Mouse (Mus musculus) heart, embryonic 15.5 days (tissue): ENCODE measurements around the gene Treml2. TPM values are rescaled to one million over a fixed set of nuclear protein-coding genes. Genes with fewer than 3 reads are reported as not detected.
A peak's percentile ranks its signal among the peaks of the same experiment; 100 is the strongest.

Source experiments
- ATAC-seq: fragments of 200-750 bp; cut with Nextera tagmentation; replicated peaks from 2 replicates; pipeline ENCODE4 v1.8.0; 2017; ENCODE audit warnings: low read depth, moderate TSS enrichment; ENCODE audit not compliant: insufficient number of reproducible peaks, insufficient read depth, low FRiP score
- H3K27ac ChIP-seq: fragments of 300-500 bp; sonication (generic); 2 replicates; pipeline ENCODE4 v1.5.1; 2015; ENCODE audit warnings: mild to moderate bottlenecking, inconsistent platforms
- H3K27me3 ChIP-seq: fragments of 300-500 bp; sonication (generic); 2 replicates; pipeline ENCODE4 v1.6.1; 2015; ENCODE audit warnings: inconsistent platforms
- H3K36me3 ChIP-seq: fragments of 300-500 bp; sonication (generic); 2 replicates; pipeline ENCODE4 v1.6.1; 2015; ENCODE audit warnings: mild to moderate bottlenecking, inconsistent platforms
- H3K4me1 ChIP-seq: fragments of 300-500 bp; sonication (generic); replicated peaks from 2 replicates; pipeline ENCODE4 v1.6.1; 2015; ENCODE audit warnings: inconsistent platforms
- H3K4me2 ChIP-seq: fragments of 300-500 bp; sonication (generic); 2 replicates; pipeline ENCODE4 v1.6.1; 2015; ENCODE audit warnings: inconsistent platforms, mild to moderate bottlenecking, moderate library complexity
- H3K4me3 ChIP-seq: fragments of 300-500 bp; sonication (generic); 2 replicates; pipeline ENCODE4 v1.5.1; 2015; ENCODE audit warnings: mild to moderate bottlenecking, inconsistent platforms
- H3K9ac ChIP-seq: fragments of 300-500 bp; sonication (generic); 2 replicates; pipeline ENCODE4 v1.6.1; 2015; ENCODE audit warnings: mild to moderate bottlenecking, inconsistent platforms
- H3K9me3 ChIP-seq: fragments of 300-500 bp; sonication (generic); replicated peaks from 2 replicates; pipeline ENCODE4 v1.6.1; 2016; ENCODE audit warnings: inconsistent platforms
- WGBS: fragments of 180-500 bp; shearing (Covaris S2); methylation state at CpG from one replicate; pipeline ENCODE4 v1.1.7; 2015; ENCODE audit warnings: mixed read lengths; 5-methylcytosine and 5-hydroxymethylcytosine counted together
- polyA plus RNA-seq: library from polyadenylated mRNA; unstranded; fragments of >200 nt; fragmentation: Nextera tagmentation; extraction: Ambion mirVana; gene quantifications from 2 replicates; pipeline ENCODE4 v1.2.1, GENCODE M21; 2015

Treml2 gene
- polyA plus RNA-seq = 0.23 and 1.2 TPM in 2 replicates

DNA sequence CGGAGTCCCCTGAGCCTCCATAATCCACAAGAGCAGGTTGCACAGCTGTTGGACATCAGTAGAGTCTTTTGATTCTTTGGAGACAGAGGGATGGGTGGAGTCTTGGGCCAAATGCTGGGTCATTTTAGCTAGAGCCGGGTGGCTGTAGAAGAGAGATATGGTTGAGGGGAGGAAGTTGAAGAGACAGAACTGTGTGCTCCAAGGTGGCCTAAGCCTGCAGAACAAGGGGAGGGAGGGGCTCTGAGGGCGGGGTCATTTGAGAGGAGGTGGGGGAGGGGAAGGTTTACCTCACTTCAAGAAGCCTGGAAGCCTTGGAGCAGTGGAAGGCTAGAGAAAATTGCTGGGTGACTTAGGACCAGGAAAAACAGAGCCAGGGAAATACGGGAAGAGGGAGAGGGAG, at the start of gene Treml2:
TSS of gene Treml2 (plus strand) at position 296 of the 400 bp plus-strand sequence.
- peak within 1 kb of the TSS; percentile 2; the same call in 1 of the 2 replicates for H3K4me2 ChIP-seq
- H3K27me3 ChIP-seq = no peaks in the 10 kb centered on the region
- H3K4me3 ChIP-seq = peak within 1 kb of the TSS; percentile 10; the same call in 1 of the 2 replicates
- H3K9me3 ChIP-seq = no peaks in the 10 kb centered on the region
- WGBS = 22% methylated on average over 3 of the region's 4 CpGs
- H3K4me1 ChIP-seq = no peaks in the 10 kb centered on the region
- H3K27ac ChIP-seq = no peak within 1 kb of the TSS
- no peaks in the 10 kb centered on the region for H3K36me3 ChIP-seq
- no peak for ATAC-seq
- no peak within 1 kb of the TSS for H3K9ac ChIP-seq

DNA sequence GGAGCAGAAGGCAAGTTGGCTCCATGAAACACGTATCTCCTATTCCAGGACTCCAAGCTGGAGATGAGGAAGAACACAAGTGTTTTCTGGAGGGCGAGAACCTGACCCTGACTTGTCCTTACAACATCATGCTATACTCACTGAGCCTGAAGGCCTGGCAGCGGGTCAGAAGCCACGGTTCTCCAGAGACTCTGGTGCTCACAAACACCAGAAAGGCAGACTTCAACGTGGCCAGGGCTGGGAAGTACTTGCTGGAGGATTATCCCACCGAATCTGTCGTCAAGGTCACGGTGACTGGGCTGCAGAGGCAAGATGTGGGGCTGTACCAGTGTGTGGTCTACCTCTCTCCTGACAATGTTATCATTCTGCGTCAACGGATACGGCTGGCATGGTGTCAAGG, 49.8 kb upstream of the Treml2 start:
- H3K9me3 ChIP-seq = no peaks in the 10 kb centered on the region
- H3K9ac ChIP-seq = no peak overlapping the region
- no peak overlapping the region for H3K4me2 ChIP-seq
- no peak for ATAC-seq
- H3K4me1 ChIP-seq = no peaks in the 10 kb centered on the region
- WGBS = 69% methylated on average over 11 of the region's 11 CpGs
- H3K27me3 ChIP-seq = no peaks in the 10 kb centered on the region
- no peak overlapping the region for H3K4me3 ChIP-seq
- no peaks in the 10 kb centered on the region for H3K36me3 ChIP-seq
- H3K27ac ChIP-seq = no peak overlapping the region

GRCm38 (mm10) chr17:48250631-48251030, 48.7 kb upstream of the Treml2 start:
- Histone ChIP-seq H3K4me3 (no peak overlapping the region), H3K4me1 (no peaks in the 10 kb centered on the region), H3K4me2 (no peak overlapping the region), H3K36me3 (no peaks in the 10 kb centered on the region), H3K27ac (no peak overlapping the region), H3K27me3 (no peaks in the 10 kb centered on the region), H3K9ac (no peak overlapping the region), H3K9me3 (no peaks in the 10 kb centered on the region)
- 83% methylated on average over 7 of the region's 7 CpGs for WGBS
- no peak for ATAC-seq

GRCm38 (mm10) chr17:48256575-48256974, 42.7 kb upstream of the Treml2 start:
- no peak overlapping the region for H3K27ac ChIP-seq
- no peaks in the 10 kb centered on the region for H3K36me3 ChIP-seq
- H3K9me3 ChIP-seq = peaks cover 10% of the 10 kb centered on the region; the same call in 1 of the 2 replicates
- H3K4me3 ChIP-seq = no peak overlapping the region
- no peak overlapping the region for H3K4me2 ChIP-seq
- H3K9ac ChIP-seq = no peak overlapping the region
- H3K27me3 ChIP-seq = no peaks in the 10 kb centered on the region
- ATAC-seq = no peak
- H3K4me1 ChIP-seq = no peaks in the 10 kb centered on the region

GRCm38 (mm10) chr17:48261868-48262267, 37.4 kb upstream of the Treml2 start:
- H3K4me2 ChIP-seq = no peak overlapping the region
- H3K9me3 ChIP-seq = peaks cover 10% of the 10 kb centered on the region; the same call in 1 of the 2 replicates
- H3K27ac ChIP-seq = no peak overlapping the region
- no peaks in the 10 kb centered on the region for H3K36me3 ChIP-seq
- no peak for ATAC-seq
- H3K9ac ChIP-seq = no peak overlapping the region
- WGBS = 59% methylated on average over 2 of the region's 2 CpGs
- no peaks in the 10 kb centered on the region for H3K4me1 ChIP-seq
- H3K27me3 ChIP-seq = no peaks in the 10 kb centered on the region
- H3K4me3 ChIP-seq = no peak overlapping the region

DNA sequence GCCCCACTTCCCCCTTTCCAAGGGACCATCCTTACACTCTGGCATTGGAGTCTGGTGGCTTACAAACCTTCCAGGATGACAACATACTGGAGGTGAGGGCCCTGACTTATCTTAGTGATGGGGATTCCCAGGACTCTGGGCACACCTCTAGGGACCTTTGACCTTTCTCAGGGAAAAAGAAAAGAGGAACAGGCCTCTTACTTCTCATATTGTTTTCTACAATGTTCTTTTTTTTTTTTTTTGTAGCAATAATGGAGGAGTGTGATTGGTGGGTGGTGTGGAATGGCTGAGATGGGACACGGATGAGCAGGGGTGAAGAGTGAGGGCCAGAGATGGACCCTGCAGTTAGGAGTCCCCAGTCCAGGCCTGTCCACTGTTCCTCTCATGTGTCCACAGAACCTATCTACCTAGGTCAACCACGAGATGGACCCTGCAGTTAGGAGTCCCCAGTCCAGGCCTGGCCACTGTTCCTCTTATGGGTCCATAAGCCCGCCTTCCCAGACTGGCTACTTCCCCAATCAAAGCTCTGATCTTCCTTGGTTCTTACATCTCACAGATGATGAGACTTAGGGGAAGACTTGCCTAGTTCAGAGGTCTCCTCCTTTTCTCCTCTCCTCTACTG, 35.4 kb upstream of the Treml2 start, which contains the start of gene Treml4:
TSS of gene Treml4 (plus strand) at position 555 of the 622 bp plus-strand sequence.
- Histone ChIP-seq H3K9ac (no peak within 1 kb of the TSS), H3K27ac (no peak within 1 kb of the TSS), H3K4me3 (no peak within 1 kb of the TSS), H3K9me3 (peaks cover 10% of the 10 kb centered on the region; the same call in 1 of the 2 replicates), H3K4me2 (no peak within 1 kb of the TSS), H3K27me3 (no peaks in the 10 kb centered on the region), H3K36me3 (no peaks in the 10 kb centered on the region), H3K4me1 (no peaks in the 10 kb centered on the region)
- ATAC-seq = no peak
- WGBS = 84% methylated on average over 3 of the region's 3 CpGs

GRCm38 (mm10) chr17:48264662-48265061, 34.6 kb upstream of the Treml2 start:
- H3K4me2 ChIP-seq = no peak overlapping the region
- no peak overlapping the region for H3K9ac ChIP-seq
- ATAC-seq = no peak; the same call in 1 of the 2 replicates
- 81% methylated on average over 7 of the region's 7 CpGs for WGBS
- no peaks in the 10 kb centered on the region for H3K36me3 ChIP-seq
- H3K27ac ChIP-seq = no peak overlapping the region
- no peaks in the 10 kb centered on the region for H3K4me1 ChIP-seq
- H3K27me3 ChIP-seq = no peaks in the 10 kb centered on the region
- peaks cover 2% of the 10 kb centered on the region; the same call in 1 of the 2 replicates for H3K9me3 ChIP-seq
- no peak overlapping the region for H3K4me3 ChIP-seq

GRCm38 (mm10) chr17:48266138-48266537, 33.2 kb upstream of the Treml2 start:
- ATAC-seq = no peak
- WGBS = 53% methylated on average over 2 of the region's 2 CpGs
- no peak overlapping the region for H3K9ac ChIP-seq
- H3K4me2 ChIP-seq = no peak overlapping the region
- H3K9me3 ChIP-seq = no peaks in the 10 kb centered on the region
- H3K27ac ChIP-seq = no peak overlapping the region
- no peaks in the 10 kb centered on the region for H3K4me1 ChIP-seq
- no peaks in the 10 kb centered on the region for H3K27me3 ChIP-seq
- H3K4me3 ChIP-seq = no peak overlapping the region
- H3K36me3 ChIP-seq = no peaks in the 10 kb centered on the region

DNA sequence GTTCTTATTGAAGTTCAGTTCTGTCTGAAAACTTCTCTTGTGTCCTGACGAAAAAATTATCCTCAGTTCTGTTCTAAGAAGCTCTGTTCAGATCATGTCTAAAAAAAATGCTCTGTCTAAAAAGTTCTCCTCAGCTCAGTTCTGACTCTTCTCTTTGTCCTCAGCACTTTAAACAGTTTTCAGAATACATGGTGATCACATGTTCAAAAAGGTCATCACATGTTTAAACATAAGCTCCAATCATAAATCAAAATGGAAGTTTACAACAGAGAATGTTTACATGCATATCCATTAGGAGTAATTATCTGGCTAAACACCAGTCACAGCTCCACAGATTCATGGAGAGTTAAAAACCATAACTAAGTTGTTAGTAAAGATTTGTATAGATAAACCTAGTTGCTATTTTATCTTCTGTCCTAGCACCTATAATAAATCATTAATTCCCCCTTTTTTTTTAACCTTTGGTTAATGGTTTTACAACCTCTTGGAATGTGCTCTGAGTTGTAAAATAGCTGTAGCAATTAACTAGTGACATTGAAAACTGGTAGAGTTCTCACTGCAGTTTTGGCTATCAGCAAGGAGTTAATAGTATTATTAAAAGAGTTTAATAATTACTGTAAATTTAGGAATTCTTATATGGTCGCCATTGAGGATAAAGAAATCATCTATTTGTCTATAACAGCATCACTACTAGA, 32.5 kb upstream of the Treml2 start:
- 35% methylated on average over 2 of the region's 2 CpGs for WGBS
- H3K9ac ChIP-seq = no peak overlapping the region
- H3K4me1 ChIP-seq = no peaks in the 10 kb centered on the region
- H3K4me2 ChIP-seq = no peak overlapping the region
- no peak overlapping the region for H3K4me3 ChIP-seq
- no peak for ATAC-seq
- no peaks in the 10 kb centered on the region for H3K36me3 ChIP-seq
- H3K27ac ChIP-seq = no peak overlapping the region
- H3K9me3 ChIP-seq = no peaks in the 10 kb centered on the region
- H3K27me3 ChIP-seq = no peaks in the 10 kb centered on the region

GRCm38 (mm10) chr17:48267591-48267990, 31.7 kb upstream of the Treml2 start:
- Histone ChIP-seq H3K4me3 (no peak overlapping the region), H3K36me3 (no peaks in the 10 kb centered on the region), H3K27ac (no peak overlapping the region), H3K9ac (no peak overlapping the region), H3K27me3 (no peaks in the 10 kb centered on the region), H3K4me1 (no peaks in the 10 kb centered on the region), H3K9me3 (no peaks in the 10 kb centered on the region), H3K4me2 (no peak overlapping the region)
- no peak for ATAC-seq
- 100% methylated on average over 1 of the region's 1 CpGs for WGBS

GRCm38 (mm10) chr17:48268276-48268675, 31.0 kb upstream of the Treml2 start:
- no peak for ATAC-seq
- H3K4me3 ChIP-seq = no peak overlapping the region
- no peak overlapping the region for H3K4me2 ChIP-seq

GRCm38 (mm10) chr17:48269833-48270232, 29.5 kb upstream of the Treml2 start:
- Histone ChIP-seq H3K9me3 (no peaks in the 10 kb centered on the region), H3K4me2 (no peak overlapping the region), H3K27ac (no peak overlapping the region), H3K4me3 (no peak overlapping the region), H3K27me3 (no peaks in the 10 kb centered on the region), H3K9ac (no peak overlapping the region), H3K36me3 (no peaks in the 10 kb centered on the region), H3K4me1 (no peaks in the 10 kb centered on the region)
- ATAC-seq = no peak
- 64% methylated on average over 4 of the region's 4 CpGs for WGBS

More at GRCm38 (mm10) chr17:48268276-48268675, 31.0 kb upstream of the Treml2 start:
- H3K4me1 ChIP-seq = no peaks in the 10 kb centered on the region
- H3K27me3 ChIP-seq = no peaks in the 10 kb centered on the region
- H3K27ac ChIP-seq = no peak overlapping the region
- no peaks in the 10 kb centered on the region for H3K36me3 ChIP-seq
- H3K9me3 ChIP-seq = no peaks in the 10 kb centered on the region
- no peak overlapping the region for H3K9ac ChIP-seq
